Mouse (Mus musculus) activated CD4-positive, CD25-positive, alpha-beta regulatory T cell, adult 4 months (primary cell): ENCODE measurements around the gene Tiprl. TPM values are rescaled to one million over a fixed set of nuclear protein-coding genes. Genes with fewer than 3 reads are reported as not detected.

Experiments used
- ATAC-seq: one replicate; pipeline ENCODE4 v1.8.0; 2017
- polyA plus RNA-seq, 2 experiments: library from polyadenylated mRNA; unstranded; fragments of 100-300 nt; shearing (Covaris generic); gene quantifications; one replicate each; pipeline ENCODE4 v1.2.1; 2017

Tiprl gene
- polyA plus RNA-seq: 100 to 1,000 TPM; 115 to 125 TPM

- ATAC-seq: peak; percentile 95
Measured at GRCm38 (mm10) chr1:165236321-165237298, at the start of gene Tiprl. Tiprl (minus strand) TSS chr1:165236996.

- ATAC-seq: no peak
Measured at GRCm38 (mm10) chr1:165284096-165284495, 47.3 kb upstream of the Tiprl start.

GRCm38 (mm10) chr1:165282967-165283345 lies 46.2 kb upstream of the Tiprl start:
- no peak for ATAC-seq

- ATAC-seq: no peak
Measured at GRCm38 (mm10) chr1:165282222-165282966, 45.6 kb upstream of the Tiprl start.

GRCm38 (mm10) chr1:165281351-165282221 lies 44.8 kb upstream of the Tiprl start:
- no peak for ATAC-seq

GRCm38 (mm10) chr1:165280741-165281140 lies 43.9 kb upstream of the Tiprl start:
- ATAC-seq: no peak

GRCm38 (mm10) chr1:165274946-165275345 lies 38.1 kb upstream of the Tiprl start:
- ATAC-seq: no peak

- ATAC-seq: peak; percentile 36
Measured at GRCm38 (mm10) chr1:165252027-165252671, 15.4 kb upstream of the Tiprl start.

- no peak for ATAC-seq
Measured at GRCm38 (mm10) chr1:165250546-165250945, 13.8 kb upstream of the Tiprl start.

- ATAC-seq: no peak
Measured at GRCm38 (mm10) chr1:165248842-165249241, 12.0 kb upstream of the Tiprl start.

- no peak for ATAC-seq
Measured at GRCm38 (mm10) chr1:165247788-165248187, 11.0 kb upstream of the Tiprl start.

- no peak for ATAC-seq
Measured at GRCm38 (mm10) chr1:165247085-165247484, 10.3 kb upstream of the Tiprl start.

- ATAC-seq: no peak
Measured at GRCm38 (mm10) chr1:165246587-165246986, 9.8 kb upstream of the Tiprl start.

- no peak for ATAC-seq
Measured at GRCm38 (mm10) chr1:165235846-165236245, 950 bp downstream of the Tiprl start.

- ATAC-seq: no peak
Measured at GRCm38 (mm10) chr1:165233806-165234205, 3.0 kb downstream of the Tiprl start.

- ATAC-seq: no peak
Measured at GRCm38 (mm10) chr1:165230691-165231090, 6.1 kb downstream of the Tiprl start.

GRCm38 (mm10) chr1:165229577-165229976 lies 7.2 kb downstream of the Tiprl start:
- no peak for ATAC-seq

- no peak for ATAC-seq
Measured at GRCm38 (mm10) chr1:165217023-165217589, 19.7 kb downstream of the Tiprl start.

- no peak for ATAC-seq
Measured at GRCm38 (mm10) chr1:165215831-165216230, 21.0 kb downstream of the Tiprl start.

GRCm38 (mm10) chr1:165205591-165205990 lies 31.2 kb downstream of the Tiprl start:
- no peak for ATAC-seq

GRCm38 (mm10) chr1:165203488-165204035 lies 33.2 kb downstream of the Tiprl start:
- no peak for ATAC-seq
